Mouse (Mus musculus): ENCODE data around the gene Trim16.

DNA sequence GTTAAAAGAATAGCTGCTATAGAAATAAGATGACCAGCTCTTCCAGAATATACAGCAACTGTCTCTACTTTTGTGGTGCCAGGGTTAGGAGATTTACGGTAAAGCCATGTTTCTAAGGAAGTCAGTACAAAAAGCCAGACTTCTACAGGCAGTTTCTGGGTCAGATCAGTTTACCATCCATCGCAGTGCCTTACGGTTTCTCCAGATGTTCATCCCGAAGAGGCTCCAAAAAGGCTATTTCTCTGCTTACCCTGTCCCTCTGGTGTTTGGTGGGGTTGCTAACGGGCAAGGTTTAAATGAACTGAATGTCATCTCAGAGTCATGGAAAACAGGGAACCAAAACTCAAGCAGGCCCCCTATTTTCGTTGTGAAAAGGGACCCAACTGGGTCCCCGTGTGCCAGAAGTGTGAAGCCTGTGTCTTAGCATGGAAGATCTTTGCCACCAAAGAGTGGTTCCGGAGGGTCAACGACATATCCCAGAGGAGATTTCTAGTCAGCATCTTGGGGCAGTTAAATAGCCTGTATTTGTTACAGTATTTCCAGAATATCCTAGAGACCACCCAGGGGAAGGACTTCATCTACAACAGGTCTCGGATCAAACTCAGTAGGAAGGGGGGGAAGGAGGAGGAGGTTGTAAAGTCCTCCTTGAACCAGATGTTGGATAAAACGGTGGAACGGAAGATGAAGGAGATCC is 27.1 kb downstream of the Trim16 start, which contains the start of gene Fbxw10:
- no peak for TF ChIP-seq POLR2A (IDR thresholded peaks at IDR 0.05; ENCODE audit: borderline replicate concordance, extremely low read depth, insufficient read depth, insufficient read length, poor library complexity, severe bottlenecking)
- TF ChIP-seq CTCF (IDR thresholded peaks at IDR 0.05; ENCODE audit: borderline replicate concordance, extremely low read depth, insufficient read depth, insufficient read length), result no peak

Data from brain, embryonic 14.5 days (tissue).